Mouse (Mus musculus): ENCODE results near the gene Acbd3.

The Acbd3 gene

GRCm38 (mm10) chr1:180793445-180794117 lies 67.7 kb downstream of the Acbd3 start:
- ChIA-PET CTCF (interaction anchor here (0.5 to 2.4 kb wide), 33 partner anchors 11 to 797 kb away, joined by 3 to 27 read pairs (median 6); no protein-coding TSS in a partner anchor), POLR2A (interaction anchor here (0.7 to 4.8 kb wide), 80 partner anchors 8 to 514 kb away, joined by 3 to 117 read pairs (median 4); partner anchors contain the start of genes H3f3a (in 3 of the 4), Lin9 (in 3 of the 4), Sde2 (in 3 of the 4) and Acbd3 (in 1 of the 4))

- ChIA-PET POLR2A (interaction anchor here (0.5 to 4.8 kb wide), 74 partner anchors 7 to 514 kb away, joined by 3 to 117 read pairs (median 4); partner anchors contain the start of genes H3f3a (in 3 of the 4), Sde2 (in 3 of the 4), Lin9 (in 2 of the 4) and Acbd3 (in 1 of the 4)), CTCF (interaction anchor here (0.5 to 2.4 kb wide), 31 partner anchors 10 to 797 kb away, joined by 3 to 27 read pairs (median 6); no protein-coding TSS in a partner anchor)
These were observed 68.3 kb downstream of the Acbd3 start for GRCm38 (mm10) chr1:180794170-180794569.

GRCm38 (mm10) chr1:180798660-180799059 lies 72.8 kb downstream of the Acbd3 start:
- POLR2A ChIA-PET = interaction anchor here in 2 of 4 experiments (0.6 to 7.5 kb wide), 8 partner anchors 8 to 1010 kb away, joined by 3 to 96 read pairs (median 6); partner anchors contain the start of genes H3f3a (in 2 of the 2) and Sde2 (in 1 of the 2)
- CTCF ChIA-PET = interaction anchor here in 2 of 4 experiments (0.7 kb wide), 2 partner anchors 78 to 166 kb away, joined by 7 to 9 read pairs; no protein-coding TSS in a partner anchor

- ChIA-PET CTCF (interaction anchor here in 3 of 4 experiments (0.6 to 0.7 kb wide), 4 partner anchors 10 to 77 kb away, joined by 3 to 13 read pairs (median 7); no protein-coding TSS in a partner anchor), POLR2A (interaction anchor here in 3 of 4 experiments (0.6 to 7.5 kb wide), 9 partner anchors 7 to 1009 kb away, joined by 3 to 96 read pairs (median 5); partner anchors contain the start of genes H3f3a (in 2 of the 3), Parp1 (in 1 of the 3) and Sde2 (in 1 of the 3))
These were observed 73.4 kb downstream of the Acbd3 start for GRCm38 (mm10) chr1:180799253-180799652.

- POLR2A ChIA-PET = interaction anchor here in 3 of 4 experiments (0.6 to 7.5 kb wide), 10 partner anchors 11 to 231 kb away, joined by 3 to 96 read pairs (median 9); partner anchors contain the start of genes H3f3a (in 2 of the 3), Sde2 (in 2 of the 3) and Parp1 (in 1 of the 3)
- CTCF ChIA-PET = interaction anchor here (0.6 to 2.3 kb wide), 5 partner anchors 9 to 961 kb away, joined by 3 to 13 read pairs (median 6); no protein-coding TSS in a partner anchor
These were observed 74.2 kb downstream of the Acbd3 start for GRCm38 (mm10) chr1:180800022-180800421.

- CTCF ChIA-PET = interaction anchor here in 2 of 4 experiments (0.6 to 2.3 kb wide), 5 partner anchors 10 to 960 kb away, joined by 3 to 6 read pairs (median 4); no protein-coding TSS in a partner anchor
- POLR2A ChIA-PET = interaction anchor here (0.6 to 7.5 kb wide), 26 partner anchors 7 to 110 kb away, joined by 3 to 96 read pairs (median 7); partner anchors contain the start of genes H3f3a (in 3 of the 4) and Sde2 (in 3 of the 4)
These were observed 75.0 kb downstream of the Acbd3 start for GRCm38 (mm10) chr1:180800814-180801213.

- ChIA-PET CTCF (interaction anchor here in 3 of 4 experiments (0.5 to 2.3 kb wide), 7 partner anchors 9 to 1534 kb away, joined by 3 to 6 read pairs (median 4); no protein-coding TSS in a partner anchor), POLR2A (interaction anchor here (0.6 to 7.5 kb wide), 35 partner anchors 8 to 233 kb away, joined by 3 to 96 read pairs (median 4); partner anchors contain the start of genes H3f3a (in 3 of the 4), Sde2 (in 3 of the 4) and Parp1 (in 1 of the 4))
These were observed 75.7 kb downstream of the Acbd3 start for GRCm38 (mm10) chr1:180801466-180801994.

All from embryonic stem cell, embryonic (primary cell).